Mouse (Mus musculus) cerebral cortex, adult 2 months (tissue): ENCODE data around the gene Lrrc29.

Source experiments
- WGBS: fragments of 180-500 bp; shearing (Covaris S2); methylation state at CpG from one replicate; pipeline ENCODE4 v1.1.7; 2018; 5-methylcytosine and 5-hydroxymethylcytosine counted together

The Lrrc29 gene

GRCm38 (mm10) chr8:105326141-105326672 lies at the start of gene Lrrc29, which contains the start of gene Tmem208:
Gene Lrrc29, minus strand, starts transcription at chr8:105326278.
Gene Tmem208, plus strand, starts transcription at chr8:105326354.
- WGBS = under 1% methylated on average over 36 of the region's 36 CpGs

GRCm38 (mm10) chr8:105374513-105374966 lies 48.5 kb upstream of the Lrrc29 start:
- 27% methylated on average over 33 of the region's 33 CpGs for WGBS

DNA sequence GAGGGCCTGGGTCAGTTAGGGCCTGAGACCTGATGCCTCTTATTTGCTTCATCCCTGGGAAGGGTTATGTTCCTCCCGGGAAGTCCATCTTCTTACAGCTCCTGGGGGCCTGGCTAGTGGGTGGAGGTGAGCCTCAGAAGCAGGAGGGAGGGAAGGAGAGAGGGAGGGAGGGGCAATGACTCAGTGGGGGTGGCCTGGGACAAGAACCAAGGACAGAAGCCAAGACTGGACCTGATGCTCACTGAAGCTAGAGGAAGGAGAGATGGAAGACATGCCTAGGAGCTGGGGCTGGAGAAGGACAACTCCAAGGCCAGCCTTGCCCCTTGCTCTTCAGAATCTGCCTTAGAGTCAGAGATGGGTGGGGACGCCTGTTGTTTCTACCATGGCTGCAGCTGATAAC lies 47.0 kb upstream of the Lrrc29 start, which contains the start of gene Plekhg4:
Plekhg4 (plus strand) TSS at position 243 of the 400 bp plus-strand sequence.
- WGBS = 85% methylated on average over 2 of the region's 2 CpGs

GRCm38 (mm10) chr8:105372473-105372872 lies 46.4 kb upstream of the Lrrc29 start:
- WGBS = 80% methylated on average over 9 of the region's 9 CpGs

DNA sequence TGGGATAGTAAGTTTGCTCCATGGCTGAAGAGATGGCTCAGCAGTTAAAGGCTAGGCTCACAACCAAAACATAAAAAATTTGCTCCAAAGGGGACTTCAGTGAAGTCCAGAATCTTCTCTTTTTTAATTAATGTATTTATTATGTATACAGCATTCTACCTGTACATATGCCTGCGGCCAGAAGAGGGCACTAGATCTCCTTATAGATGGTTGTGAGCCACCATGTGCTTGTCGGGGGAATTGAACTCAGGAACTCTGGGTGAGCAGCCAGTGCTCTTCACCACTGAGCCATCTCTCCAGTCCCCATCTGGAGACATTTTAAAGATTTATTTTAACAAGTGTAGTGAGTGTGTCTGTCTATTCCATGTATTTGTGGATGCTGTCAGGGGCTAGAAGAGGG lies 41.0 kb upstream of the Lrrc29 start:
- 81% methylated on average over 2 of the region's 2 CpGs for WGBS

DNA sequence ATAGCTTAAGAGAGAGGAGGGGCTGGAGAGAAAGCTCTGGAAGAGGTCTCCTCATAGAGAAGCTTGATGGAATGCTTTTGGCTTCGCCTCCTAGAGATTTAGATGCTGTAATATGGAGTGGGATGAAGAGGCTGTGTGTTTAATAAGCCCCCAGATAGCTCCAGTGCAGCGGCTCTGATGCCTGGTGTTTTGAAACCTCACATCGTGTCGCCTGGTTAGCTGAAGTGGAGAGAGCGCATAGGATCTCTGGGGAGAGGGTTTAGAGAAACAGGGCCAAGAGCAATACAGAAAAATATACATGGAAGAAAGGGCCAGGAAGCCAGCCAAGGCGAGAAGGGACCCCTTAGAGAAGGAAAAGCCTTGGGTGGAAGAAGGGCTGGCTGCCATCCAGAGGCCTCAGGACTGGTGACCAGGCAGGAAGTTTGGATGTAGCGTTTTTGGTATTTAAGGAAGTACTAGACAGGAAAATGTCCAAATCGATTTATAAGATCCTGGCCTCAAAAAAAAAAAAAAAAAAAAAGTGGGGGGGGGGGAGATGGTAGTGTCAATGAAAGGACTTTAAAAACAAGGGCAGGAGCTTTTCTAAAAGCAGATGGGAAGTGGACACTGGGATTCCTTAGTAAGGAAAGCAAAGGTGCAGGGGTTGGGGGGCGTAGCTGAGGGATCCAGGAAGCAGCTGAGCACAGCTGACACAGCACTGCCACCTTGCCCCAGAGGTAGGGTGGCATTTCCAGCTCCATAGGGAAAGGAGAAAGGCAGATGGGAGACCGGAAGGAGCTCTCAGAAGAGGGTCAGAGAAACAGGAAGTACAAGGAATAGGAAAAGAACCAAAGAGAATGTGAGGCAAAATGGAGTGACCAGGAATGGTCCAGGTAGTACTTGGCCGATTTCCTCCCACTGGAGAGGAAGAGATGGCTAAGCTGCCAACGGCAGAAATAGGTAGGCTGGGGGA lies 35.9 kb upstream of the Lrrc29 start:
- 68% methylated on average over 12 of the region's 12 CpGs for WGBS

DNA sequence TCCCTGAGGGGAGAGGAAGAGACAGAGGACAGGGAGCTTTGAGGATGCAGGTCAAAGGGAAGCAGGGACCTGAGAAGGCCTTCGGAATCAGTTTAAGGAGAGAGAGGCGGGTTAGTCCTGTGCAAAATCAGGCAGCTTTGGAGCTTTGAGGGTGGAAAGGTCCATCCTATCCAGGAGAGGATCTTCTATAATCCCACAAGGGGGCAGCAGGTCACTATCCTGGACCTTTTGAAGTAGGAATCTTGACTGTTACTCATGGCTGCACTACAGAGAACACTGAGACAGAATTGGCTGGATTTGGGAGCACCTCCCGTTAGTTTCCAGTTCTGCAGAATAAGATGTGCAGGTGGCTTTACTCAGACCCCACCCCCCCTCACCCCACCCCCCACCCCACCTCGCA lies 33.6 kb upstream of the Lrrc29 start:
- 58% methylated on average over 4 of the region's 4 CpGs for WGBS

DNA sequence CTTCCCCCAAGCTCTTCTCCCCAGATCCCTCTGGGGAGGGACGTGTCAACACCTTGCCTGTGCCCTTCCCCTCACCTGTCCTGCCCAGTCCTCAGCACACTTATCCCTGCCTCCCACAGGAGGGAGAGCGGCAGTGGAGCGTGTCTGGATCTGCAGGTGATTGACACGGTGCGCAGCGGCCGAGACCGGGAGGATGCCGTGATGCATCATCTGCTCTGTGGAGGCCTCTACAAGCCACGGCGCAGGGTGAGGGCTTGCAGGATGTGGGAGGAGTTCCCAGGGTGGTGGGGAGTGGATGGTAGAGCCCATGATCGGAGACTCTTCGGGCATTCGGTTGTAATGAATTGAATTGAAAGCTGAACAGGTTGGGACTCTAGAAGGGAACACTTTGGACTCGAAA lies 33.1 kb upstream of the Lrrc29 start:
- 89% methylated on average over 15 of the region's 15 CpGs for WGBS

- WGBS = 91% methylated on average over 14 of the region's 14 CpGs
Measured at GRCm38 (mm10) chr8:105356681-105357080, 30.6 kb upstream of the Lrrc29 start.

GRCm38 (mm10) chr8:105355179-105356024 lies 29.3 kb upstream of the Lrrc29 start:
- WGBS = 84% methylated on average over 26 of the region's 26 CpGs

DNA sequence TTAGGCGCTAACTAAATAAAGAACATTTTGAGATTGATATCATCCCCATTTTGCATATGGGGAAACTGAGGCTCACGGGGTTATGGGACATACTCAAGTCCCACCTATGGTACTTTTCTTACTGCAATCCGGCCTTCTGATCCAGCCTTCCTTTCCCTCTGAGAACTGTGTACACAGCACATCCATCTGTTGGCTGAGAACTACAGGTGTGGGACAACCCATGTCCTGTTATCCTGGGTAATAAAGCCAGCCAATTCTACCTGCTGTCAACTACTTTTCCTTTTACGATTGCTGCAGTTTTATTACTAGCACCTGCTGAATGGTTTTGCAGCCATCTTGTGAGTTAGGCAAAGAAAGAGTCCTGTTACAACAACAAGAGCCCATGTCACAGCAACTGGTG lies 28.5 kb upstream of the Lrrc29 start:
- WGBS = 95% methylated on average over 4 of the region's 4 CpGs

DNA sequence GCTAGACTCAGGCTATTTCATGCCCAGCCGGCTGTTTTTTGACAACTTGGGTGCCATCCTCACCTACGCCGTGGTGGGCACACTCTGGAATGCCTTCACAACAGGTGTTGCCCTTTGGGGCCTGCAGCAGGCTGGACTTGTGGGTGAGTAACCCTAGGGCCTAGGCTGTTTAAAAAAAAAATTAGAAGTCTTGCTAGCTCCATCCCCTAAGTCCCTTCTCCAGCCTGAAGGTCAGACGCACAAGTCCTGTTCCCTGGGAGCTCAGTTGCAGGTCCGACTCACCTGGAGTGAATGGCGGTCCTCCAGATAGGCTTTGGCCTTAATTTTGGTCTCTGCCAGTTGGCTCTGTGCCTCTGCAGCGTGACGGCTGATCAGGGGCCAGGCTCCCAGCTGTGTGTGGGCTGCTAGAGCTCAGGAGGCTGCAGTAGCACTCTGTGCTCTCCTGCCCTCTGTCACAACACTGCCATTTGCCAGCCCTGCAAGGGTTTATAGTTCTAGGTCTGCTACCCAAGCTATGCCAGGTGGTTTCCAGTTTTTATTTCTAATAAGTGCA lies 27.6 kb upstream of the Lrrc29 start:
- WGBS = 74% methylated on average over 8 of the region's 8 CpGs

DNA sequence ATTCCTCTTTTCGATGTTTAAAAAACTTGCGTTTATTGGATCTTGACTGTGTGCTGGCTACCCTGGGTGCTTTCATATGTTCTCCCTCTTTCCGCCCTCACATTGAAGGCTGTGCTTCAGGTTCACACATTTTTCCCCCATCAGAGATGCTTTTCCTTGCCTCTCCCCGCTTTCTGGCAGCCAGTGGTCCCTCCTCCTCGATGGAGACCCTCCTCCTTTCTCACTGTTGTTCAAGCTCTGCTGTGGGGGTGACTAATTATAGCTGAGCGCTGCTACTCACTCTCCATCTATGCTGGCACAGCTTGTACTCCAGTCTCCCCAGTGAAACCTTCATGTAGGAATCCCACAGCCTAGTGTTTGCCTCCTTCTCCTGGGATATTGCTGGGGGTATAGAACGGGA lies 24.1 kb upstream of the Lrrc29 start:
- WGBS = 34% methylated on average over 7 of the region's 7 CpGs

- under 1% methylated on average over 40 of the region's 48 CpGs for WGBS
Measured at GRCm38 (mm10) chr8:105349096-105349771, 23.2 kb upstream of the Lrrc29 start.

DNA sequence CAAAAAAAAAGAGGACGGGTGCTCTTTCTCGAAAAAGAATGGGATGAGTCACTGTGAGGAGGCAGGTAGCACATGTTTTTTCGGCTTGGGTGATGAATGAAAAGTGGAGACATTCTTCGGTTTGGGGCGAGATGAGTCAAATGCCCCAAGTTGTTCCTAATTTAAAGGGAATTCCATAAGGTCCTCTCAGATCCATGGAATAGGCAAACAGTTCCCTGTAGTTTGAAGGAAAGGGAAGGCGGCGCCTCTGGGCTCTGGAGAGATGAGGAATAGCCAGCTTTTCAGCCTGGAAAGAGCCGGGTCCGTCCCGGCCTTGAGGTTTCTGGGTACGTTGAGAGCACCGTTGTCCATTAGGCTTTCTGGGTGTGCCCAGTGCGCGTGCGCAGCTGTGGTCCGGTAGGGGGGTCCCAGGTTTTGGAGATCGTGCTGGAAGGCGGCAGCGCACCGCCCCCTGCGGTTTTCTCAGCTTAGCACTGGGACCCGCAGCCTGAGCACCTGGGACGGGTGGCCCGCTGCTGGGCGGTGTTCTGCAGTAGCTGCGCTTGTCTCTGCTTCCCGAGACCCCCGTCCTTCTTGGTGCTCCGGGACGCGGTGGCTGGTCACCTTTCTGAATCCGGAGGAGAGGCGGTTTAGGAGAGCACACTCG lies 22.5 kb upstream of the Lrrc29 start, which contains the start of gene Slc9a5:
Slc9a5 (plus strand) TSS at position 394 of the 646 bp plus-strand sequence.
- WGBS = under 1% methylated on average over 34 of the region's 34 CpGs

- whole genome bisulfite sequencing = 1% methylated on average over 53 of the region's 53 CpGs
Measured at GRCm38 (mm10) chr8:105347428-105348221, 21.5 kb upstream of the Lrrc29 start, which contains the start of gene Fhod1. Gene Fhod1, minus strand, starts transcription at chr8:105347953.

GRCm38 (mm10) chr8:105346611-105347427 lies 20.7 kb upstream of the Lrrc29 start:
- 17% methylated on average over 34 of the region's 34 CpGs for WGBS
